Mouse (Mus musculus) spleen, postnatal 36 days (tissue): ENCODE measurements around the gene Mocs1.
A peak's percentile ranks its signal among the peaks of the same experiment; 100 is the strongest.
"Not testable (repeated sequence)": the region's sequence is repeated elsewhere in the genome, so short reads cannot be mapped to it uniquely, and the experiment has no call there.

Source experiments
- DNase-seq, 2 experiments: peaks; one replicate each; pipeline ENCODE4 v3.0.0; 2022; ENCODE audit warnings: low spot score in 2 of 2, mixed read lengths in 1 of 2

The Mocs1 gene

GRCm38 (mm10) chr17:49432071-49432711 lies 4.0 kb downstream of the Mocs1 start:
- DNase-seq: peak; percentile 27 to 51

- no peak for DNase-seq
These were observed 4.9 kb downstream of the Mocs1 start for GRCm38 (mm10) chr17:49433071-49433470.

DNA sequence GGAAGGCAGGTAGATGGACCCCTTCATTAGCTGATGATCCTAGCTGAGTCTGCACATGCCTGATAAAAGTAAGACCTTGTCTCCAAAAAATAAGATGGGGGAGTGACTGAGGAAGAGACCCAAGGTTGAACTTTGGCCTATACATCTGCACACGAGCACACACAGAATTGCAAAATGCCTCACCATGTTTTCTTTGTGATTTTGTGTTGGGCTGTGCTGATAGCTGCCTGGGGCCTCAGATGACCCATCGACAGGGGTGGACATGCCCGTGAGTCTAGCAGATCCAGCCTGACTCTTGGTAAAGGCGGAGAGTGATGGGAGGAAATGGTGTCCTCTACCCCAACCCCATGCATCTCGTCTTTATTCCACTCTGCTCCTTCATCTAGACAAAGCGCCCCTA lies 6.1 kb downstream of the Mocs1 start:
- DNase-seq: no peak

GRCm38 (mm10) chr17:49435081-49435480 lies 6.9 kb downstream of the Mocs1 start:
- no peak for DNase-seq

- no peak for DNase-seq
These were observed 8.5 kb downstream of the Mocs1 start for GRCm38 (mm10) chr17:49436631-49437030.

DNA sequence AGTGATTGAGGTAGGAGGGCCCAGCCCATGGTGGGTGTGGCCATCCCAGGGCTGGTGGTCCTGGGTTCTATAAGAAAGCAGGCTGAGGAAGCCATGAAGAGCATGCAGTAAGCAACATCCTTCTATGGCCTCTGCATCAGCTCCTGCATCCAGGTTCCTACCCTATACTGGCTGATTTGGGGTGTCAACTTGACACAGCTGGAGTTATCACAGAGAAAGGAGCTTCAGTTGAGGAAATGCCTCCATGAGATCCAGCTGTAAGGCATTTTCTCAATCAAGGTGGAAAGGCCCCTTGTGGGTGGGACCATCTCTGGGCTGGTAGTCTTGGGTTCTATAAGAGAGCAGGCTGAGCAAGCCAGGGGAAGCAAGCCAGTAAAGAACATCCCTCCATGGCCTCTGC lies 9.1 kb downstream of the Mocs1 start:
- not testable (repeated sequence) for DNase-seq

DNA sequence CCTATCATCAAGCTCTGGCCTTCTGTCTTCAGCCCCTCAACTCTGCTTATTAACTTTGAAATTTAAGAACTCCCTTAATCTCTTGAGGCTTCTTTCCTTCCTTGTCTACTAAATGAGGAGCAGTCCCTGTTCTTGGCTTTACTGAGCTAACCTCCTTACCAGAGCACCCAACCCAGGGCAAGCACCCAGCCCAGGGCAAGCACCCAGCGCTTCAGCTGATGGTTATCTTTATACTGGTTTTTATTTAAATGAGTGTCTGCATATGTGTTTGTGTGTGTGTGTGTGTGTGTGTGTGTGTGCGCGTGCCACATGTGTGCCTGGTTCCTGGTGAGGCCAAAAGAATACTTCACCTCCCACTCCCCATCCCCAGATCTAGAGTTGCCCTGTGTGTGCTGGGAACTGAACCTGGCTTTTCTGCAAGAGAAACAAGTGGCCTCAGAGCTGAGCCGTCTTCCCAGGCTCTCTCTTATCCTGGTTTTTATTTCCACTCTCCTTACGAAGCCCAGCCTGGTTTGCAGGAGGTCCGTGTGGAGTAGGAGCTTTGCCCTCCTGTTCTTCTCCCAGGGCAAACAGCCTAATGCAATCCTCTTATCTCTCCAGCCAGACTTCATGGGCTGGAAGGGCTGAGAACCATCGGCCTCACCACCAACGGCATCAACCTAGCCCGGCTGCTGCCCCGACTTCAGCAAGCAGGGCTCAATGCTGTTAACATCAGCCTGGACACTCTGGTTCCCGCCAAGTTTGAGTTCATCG lies 10.8 kb downstream of the Mocs1 start:
- DNase-seq: peak; percentile 53 to 72

DNA sequence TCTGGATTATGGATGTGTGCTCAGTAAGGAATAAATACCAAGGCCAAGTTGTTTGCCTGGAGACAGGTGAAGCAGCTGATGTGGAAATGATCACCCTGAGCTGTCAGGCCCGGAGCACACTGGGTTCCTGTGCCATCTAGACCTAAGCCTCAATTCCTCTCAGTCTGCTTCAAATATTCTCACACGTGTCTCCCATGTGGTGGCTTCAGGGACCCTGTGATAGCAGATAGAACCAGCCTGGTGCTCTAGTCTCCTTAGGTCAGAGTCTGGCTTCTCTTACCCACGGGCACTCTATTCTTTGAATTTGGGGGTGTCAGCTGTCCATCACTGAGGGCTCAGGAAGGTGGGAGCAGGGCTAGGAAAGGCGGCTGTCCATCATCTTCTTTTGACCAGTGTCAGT lies 11.5 kb downstream of the Mocs1 start:
- DNase-seq: no peak

- no peak for DNase-seq
These were observed 12.4 kb downstream of the Mocs1 start for GRCm38 (mm10) chr17:49440331-49441130.

DNA sequence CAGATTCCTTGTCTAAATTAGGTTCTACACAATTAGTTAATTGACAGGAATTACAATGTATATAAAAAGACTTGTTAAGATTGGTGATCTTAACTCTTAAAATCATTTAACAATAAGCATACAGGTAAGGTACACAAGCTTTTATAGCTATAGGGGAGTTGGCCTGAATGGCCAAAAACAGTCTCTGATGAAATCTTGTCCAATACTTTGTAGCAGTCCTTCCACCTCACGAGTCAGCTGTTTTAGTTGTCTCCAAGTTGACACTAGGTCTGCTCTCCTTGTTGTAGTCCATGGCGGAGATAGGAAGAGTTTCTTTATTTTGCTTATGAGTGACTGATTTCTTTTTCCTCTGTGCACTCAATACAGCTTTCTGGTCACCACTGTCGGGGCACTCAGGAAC lies 14.7 kb downstream of the Mocs1 start:
- DNase-seq: not testable (repeated sequence)

DNA sequence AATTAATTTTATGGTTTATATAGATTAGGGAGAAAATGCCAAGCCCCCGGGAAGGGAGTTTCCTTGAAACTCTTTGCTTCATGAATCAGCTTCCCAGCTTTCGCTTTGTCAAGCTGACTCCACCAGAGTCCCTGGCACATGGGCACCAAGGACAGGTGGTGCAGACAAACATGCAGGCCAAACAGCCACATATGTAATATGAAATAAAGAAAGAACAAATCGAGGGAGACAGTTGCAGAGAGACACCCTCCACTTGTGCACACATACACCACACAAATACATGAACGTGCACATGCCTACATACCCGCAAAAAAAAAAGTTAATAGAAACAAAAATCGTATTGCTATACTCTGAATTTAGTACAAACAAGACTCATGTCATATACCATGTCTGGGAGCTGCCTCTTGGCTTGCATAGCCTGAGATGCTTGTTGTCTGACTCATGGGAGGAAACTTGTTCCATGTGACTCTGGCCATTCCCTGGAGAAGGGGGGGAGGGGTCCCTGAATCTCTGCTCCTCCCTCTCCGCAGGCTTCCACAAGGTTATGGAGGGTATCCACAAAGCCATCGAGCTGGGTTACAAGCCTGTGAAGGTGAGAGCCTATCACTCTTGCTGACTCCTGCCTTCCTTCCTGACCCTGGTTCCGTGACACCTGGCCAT lies 20.5 kb downstream of the Mocs1 start:
- no peak for DNase-seq

DNA sequence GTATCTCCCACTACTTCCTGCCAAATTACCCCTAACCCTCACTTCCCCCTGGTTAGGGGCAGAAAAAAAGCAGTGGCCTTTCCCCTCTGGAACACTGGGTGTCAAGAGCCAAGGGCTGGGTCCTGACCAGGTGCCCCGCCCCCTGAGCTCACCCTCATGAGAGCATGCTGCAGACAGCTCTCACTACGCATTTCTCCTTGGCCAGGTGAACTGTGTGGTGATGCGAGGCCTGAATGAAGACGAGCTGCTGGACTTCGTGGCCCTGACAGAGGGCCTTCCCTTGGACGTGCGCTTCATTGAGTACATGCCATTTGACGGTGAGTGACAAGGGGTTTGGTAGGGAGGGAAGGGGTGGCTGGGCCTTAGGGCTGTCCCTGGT lies 21.1 kb downstream of the Mocs1 start:
- no peak for DNase-seq

- no peak for DNase-seq
These were observed 22.8 kb downstream of the Mocs1 start for GRCm38 (mm10) chr17:49450922-49451321.

GRCm38 (mm10) chr17:49456334-49456733 lies 28.2 kb downstream of the Mocs1 start:
- no peak for DNase-seq

GRCm38 (mm10) chr17:49457833-49458232 lies 29.7 kb downstream of the Mocs1 start:
- DNase-seq: peak; percentile 20 to 41

DNA sequence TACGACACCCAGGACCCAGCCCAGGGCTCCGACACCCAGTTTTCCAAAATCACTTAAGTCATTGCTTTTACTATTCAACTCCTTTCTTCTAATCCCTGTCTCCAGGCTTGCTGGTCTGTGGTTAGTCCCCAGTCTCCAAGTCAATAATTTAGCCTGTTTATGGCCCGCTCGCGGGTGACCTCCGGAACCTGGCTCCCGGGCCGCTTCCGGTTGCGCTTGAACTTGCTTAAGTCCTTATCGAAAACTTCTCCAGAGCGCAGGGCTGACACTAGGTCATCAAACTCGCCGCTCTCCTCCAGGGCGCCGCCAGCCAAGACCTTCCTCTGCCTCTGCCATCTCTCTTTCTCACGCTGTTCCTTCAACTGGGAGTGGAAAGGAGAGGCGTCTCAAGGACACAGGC lies 30.2 kb downstream of the Mocs1 start:
- no peak for DNase-seq

DNA sequence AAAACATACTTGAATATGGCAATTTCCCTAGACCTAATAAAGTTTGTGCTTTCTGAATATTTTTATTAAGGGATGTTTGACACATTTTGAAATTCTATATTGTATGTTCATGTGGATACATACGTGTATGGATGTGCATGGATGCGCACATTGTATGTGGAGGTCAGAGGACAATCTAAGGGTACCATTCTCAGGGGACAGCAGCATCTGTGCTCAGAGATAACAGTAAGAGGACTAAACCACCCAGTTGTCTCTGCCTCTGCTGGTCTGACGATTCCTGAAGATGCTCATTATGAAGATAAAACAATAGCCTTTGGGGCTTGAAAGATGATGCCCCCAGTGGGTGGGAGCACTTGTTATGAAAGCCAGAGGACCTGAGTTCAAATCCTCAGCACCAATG lies 36.7 kb downstream of the Mocs1 start:
- no peak for DNase-seq

- peak in 1 of 2 experiments; percentile 22 for DNase-seq
These were observed 40.1 kb downstream of the Mocs1 start for GRCm38 (mm10) chr17:49468223-49468622.

GRCm38 (mm10) chr17:49472626-49473025 lies 44.5 kb downstream of the Mocs1 start:
- no peak for DNase-seq

GRCm38 (mm10) chr17:49474051-49474450 lies 45.9 kb downstream of the Mocs1 start:
- DNase-seq: no peak

DNA sequence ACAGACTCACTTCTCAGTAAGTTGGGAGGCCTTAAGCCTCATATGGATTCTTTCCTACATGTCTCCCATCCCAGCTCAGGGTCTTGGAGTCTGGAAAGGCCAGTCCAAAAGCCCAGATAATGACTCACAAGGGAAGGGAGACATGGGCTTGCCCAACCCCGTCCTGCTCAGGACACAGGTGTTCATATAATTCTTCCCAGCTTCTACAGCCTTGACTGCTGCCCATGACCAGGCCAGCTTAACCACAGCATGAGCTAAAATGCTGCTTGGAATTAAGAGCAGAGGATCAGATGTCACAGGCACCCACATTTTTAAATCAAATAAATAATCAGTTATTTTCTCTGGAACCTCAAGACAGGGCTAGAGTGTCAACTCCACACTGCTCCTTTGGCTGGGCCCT lies 47.0 kb downstream of the Mocs1 start:
- DNase-seq: no peak

DNA sequence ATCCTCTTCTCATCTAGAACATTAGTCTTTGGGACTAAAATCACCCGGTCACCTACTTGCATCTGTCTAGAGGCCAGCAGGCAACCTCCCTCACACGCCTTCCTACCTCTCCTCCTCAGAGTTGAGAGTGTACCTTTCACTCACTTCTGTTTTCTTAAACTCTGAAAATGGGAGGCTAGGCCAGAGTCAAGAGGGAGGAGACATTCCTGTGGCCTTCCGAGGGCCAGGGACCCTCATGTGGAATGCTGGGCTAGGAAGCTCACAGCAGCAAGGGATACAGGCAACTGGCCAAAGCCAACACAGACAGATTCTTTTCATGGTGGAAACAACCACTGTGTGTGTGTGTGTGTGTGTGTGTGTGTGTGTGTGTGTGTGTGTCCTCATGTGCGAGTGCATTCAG lies 49.2 kb downstream of the Mocs1 start:
- DNase-seq: no peak
